Mouse (Mus musculus) lung, postnatal 10 days (tissue): ENCODE measurements at regions not wholly inside any gene's neighbourhood (a gene's known extent, or its start where the extent isn't known, plus 50 kb on each side); places are given as distances from the start of the nearest gene placed in this dataset.
"Not testable (repeated sequence)": the region's sequence is repeated elsewhere in the genome, so short reads cannot be mapped to it uniquely, and the experiment has no call there.

ENCODE experiments used
- DNase-seq: peaks from one replicate; pipeline ENCODE4 v3.0.0; 2021

- DNase-seq: no peak
Measured at GRCm38 (mm10) chr12:33496306-33496705, 66.9 kb downstream of the Twistnb start.

GRCm38 (mm10) chr12:33497319-33497892 lies 68.0 kb downstream of the Twistnb start:
- no peak for DNase-seq

DNA sequence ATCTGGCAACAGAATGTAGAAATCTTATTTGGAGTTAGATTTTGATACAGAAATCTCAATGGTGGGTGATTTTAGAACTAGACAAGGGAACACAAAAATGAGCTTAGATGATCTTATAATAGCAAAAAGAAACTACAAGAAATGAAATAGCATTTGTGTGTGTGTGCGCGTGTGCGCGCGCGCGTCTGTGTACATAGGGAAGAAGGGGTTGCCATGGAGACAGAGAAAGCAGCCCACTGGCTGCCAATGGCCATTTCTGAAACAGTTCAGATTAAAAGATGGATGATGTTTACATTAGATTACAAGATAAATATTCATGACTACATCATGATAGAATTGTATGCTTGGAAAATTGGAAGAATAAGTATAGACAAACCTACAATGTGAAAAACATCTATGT lies 112.1 kb downstream of the Twistnb start:
- DNase-seq: no peak

DNA sequence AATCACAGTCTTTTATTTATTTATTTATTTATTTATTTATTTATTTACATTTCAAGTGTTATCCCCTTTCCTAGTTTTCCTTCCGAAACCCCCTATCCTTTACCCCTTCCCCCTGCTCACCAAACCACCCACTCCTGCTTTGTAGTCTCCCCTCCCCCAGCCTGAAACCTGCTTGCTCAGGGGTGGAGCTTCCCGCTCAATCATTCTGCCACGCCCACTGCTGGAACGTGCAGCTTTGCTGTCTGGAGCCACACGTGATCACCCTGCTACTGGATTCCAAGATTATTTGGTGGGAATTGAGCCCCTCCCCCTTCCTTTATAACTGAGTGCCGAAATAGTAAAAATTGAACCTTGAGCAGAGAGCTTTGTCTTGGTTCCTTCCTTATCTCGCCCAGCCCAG lies 122.2 kb downstream of the Twistnb start:
- DNase-seq: not testable (repeated sequence)

- no peak for DNase-seq
Measured at GRCm38 (mm10) chr12:33552231-33552630, 122.8 kb downstream of the Twistnb start.

GRCm38 (mm10) chr12:33552651-33553050 lies 123.2 kb downstream of the Twistnb start:
- DNase-seq: no peak

GRCm38 (mm10) chr12:33553731-33554130 lies 124.3 kb downstream of the Twistnb start:
- no peak for DNase-seq

- DNase-seq: no peak
Measured at GRCm38 (mm10) chr12:33561141-33561540, 131.7 kb downstream of the Twistnb start.

- DNase-seq: no peak
Measured at GRCm38 (mm10) chr12:33577877-33578428, 148.5 kb downstream of the Twistnb start.

- no peak for DNase-seq
Measured at GRCm38 (mm10) chr12:33580809-33581208, 151.4 kb downstream of the Twistnb start.

DNA sequence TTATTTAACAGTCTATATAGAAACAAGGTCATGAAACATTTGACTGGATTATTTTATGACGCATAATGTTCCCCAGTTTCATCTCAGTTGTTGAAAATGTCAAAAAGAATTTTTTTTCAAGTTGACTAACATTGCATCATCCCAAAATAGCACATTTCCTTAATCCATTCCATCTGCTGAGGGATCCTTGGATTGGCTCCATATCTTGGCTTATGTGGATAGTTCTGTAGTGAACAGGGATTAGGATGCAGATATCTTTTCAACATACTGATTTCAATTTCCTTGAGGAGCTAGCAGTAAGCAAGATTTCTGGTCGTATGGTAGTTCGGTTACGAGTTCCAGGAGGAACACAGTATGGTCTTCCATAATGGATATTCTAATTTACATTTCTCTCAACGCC lies 161.6 kb downstream of the Twistnb start:
- DNase-seq: no peak

- no peak for DNase-seq
Measured at GRCm38 (mm10) chr12:33592431-33592911, 163.0 kb downstream of the Twistnb start.

DNA sequence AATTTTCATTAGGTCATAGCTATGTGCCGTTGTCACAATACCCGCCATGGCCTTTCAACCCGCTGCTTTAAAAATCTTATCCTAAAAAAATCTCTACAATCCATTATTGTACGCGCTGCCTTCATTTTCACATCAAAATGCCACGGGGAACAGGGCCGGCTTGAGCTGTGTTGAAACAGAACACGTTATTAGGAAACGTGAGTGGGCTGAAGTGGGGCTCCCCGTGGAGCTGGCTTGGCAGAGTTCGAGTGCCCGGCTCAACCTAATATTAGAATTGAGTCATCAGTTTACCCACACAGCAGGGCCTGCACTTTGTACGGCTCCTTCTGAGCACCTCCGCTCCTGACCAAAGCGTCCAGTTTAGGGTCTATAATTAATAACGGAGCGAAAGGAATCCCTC lies 163.5 kb downstream of the Twistnb start:
- DNase-seq: no peak

DNA sequence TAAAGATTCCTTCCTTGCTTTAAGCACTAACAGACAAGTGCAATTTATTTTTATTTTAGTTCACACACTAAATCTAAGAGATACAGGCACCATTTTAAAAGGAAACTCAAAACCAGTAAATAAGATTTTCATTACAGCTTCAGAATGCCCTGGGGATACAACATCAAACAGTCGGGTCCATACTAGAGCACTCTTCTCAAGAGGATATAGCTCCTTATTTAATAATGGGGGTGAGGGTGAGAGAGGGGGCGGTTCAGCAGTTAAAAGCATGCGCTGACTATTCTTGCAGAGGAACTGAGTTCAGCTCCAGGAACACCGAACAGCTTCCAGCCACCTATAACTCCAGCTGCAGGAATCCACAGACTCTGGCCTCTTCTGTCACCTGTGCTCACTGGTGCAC lies 164.2 kb downstream of the Twistnb start:
- no peak for DNase-seq

DNA sequence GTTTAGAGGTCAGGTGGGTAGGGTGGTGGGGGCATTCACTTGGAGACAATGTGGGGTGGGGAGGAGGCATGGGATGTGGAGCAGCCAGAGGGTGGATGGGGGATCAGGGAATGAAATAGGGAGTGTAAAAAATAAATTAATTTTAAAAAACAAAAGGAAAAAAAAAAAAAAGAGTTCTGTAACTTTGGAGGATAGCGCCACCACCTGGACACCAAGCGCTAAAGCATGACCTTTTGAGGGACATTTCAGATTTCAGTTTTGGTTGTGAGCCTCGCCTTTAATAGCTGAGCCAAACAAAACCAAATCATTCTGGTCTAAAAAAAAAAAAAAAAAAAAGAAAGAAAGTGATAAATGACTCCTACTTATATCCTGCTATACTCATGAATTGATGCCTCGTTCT lies 176.0 kb downstream of the Twistnb start:
- DNase-seq: no peak

DNA sequence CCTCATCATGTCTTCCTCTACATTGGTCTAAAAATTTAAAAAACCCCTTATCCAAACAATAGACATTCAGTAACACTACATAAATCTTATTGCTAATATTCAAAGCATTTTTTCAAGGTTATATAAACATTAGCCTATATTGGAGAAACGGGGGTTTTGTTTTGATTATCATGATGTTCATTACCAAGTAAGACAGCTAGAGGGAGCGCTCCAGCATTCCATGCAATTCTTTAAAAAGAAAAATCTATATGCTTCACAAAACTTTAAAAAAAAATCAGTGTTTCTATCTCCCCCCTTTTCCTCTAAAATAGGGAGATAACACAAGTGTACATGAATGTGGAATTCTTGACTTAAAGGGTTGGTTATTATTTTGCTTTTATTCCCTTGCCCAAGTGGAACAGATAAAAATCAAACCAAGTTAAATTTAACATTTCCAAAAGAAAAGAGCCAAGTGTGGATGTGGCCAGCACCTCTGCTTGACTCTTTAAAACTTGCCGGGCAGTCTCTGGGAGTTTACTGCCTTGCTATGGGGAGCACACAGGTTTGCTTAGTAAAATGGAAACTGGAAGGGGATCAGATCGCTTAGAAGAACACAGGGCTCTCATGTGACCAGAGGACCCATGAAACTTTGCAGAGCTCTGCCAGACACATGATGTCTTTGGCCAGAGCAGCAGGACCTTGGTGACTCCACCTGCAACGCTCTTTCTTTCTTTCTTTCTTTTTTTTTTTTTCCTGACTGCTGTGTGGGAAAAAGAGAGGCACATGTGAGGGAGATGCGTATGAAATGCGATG lies 178.6 kb downstream of the Twistnb start:
- no peak for DNase-seq

GRCm38 (mm10) chr12:33612378-33612777 lies 182.9 kb downstream of the Twistnb start:
- no peak for DNase-seq

- DNase-seq: no peak
Measured at GRCm38 (mm10) chr12:33620391-33620790, 191.0 kb downstream of the Twistnb start.

GRCm38 (mm10) chr12:33626092-33626882 lies 196.9 kb downstream of the Twistnb start:
- no peak for DNase-seq

DNA sequence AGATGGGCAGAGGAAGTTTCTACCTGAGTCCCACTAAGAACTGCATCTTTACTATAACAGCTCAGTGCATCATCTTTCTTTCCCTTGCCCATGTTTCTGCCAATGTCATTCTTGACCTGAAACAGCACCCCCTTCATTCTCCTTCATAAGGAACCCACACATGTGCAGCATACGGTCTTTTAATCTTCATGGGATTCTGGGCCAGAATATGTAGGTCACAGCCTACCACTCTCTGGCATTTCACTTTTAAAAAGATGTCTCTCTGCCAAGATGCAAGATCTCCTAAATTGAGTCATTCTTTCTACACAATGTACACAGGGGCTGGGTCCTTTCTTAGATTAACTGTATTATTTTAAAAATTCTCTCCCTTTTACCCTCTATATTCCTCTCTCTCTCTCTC lies 223.2 kb downstream of the Twistnb start:
- DNase-seq: no peak

DNA sequence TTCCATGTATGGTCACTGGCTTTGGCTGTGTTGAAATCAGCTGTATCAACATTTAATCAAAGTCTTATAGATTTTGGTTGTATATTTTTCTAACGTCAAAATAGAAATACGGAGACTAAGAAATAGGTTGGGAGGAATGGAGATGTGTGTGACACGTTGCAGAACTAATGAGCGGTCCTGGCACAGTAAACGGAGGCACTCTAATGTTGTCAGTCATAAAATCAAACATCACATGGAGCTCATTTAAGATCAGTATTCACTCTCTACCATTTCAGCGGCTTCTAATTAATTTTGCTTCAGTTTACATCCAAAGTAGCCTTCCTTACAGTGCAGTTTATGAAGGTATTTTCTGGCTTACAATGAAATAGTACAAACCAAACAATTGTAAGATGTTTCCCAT lies 246.1 kb downstream of the Twistnb start:
- DNase-seq: no peak

GRCm38 (mm10) chr12:33692870-33693269 lies 235.4 kb upstream of the Ferd3l start:
- no peak for DNase-seq

GRCm38 (mm10) chr12:33714392-33714791 lies 213.8 kb upstream of the Ferd3l start:
- DNase-seq: no peak
